Mouse (Mus musculus): ENCODE data around the gene Limch1.

- no peak for TF ChIP-seq CTCF (IDR thresholded peaks at IDR 0.05; ENCODE audit: borderline replicate concordance, insufficient read depth, low read length)
- TF ChIP-seq POLR2A (IDR thresholded peaks at IDR 0.05; ENCODE audit: low read depth, low read length): no peak
These were observed 355.8 kb downstream of the Limch1 start for GRCm38 (mm10) chr5:67101395-67101760.
